Mouse (Mus musculus) retina, postnatal 7 days (tissue): ENCODE data around the gene Rfxank.

Experiments used
- DNase-seq: peaks from one replicate; pipeline ENCODE4 v3.0.0-alpha.2; 2012; ENCODE audit warnings: low read depth, low spot score

The Rfxank gene

GRCm38 (mm10) chr8:70139026-70139857, at the start of gene Rfxank, which contains the start of the genes Borcs8 and Mef2b:
Gene Rfxank, minus strand, starts transcription at chr8:70139154.
Gene Borcs8, plus strand, starts transcription at chr8:70139499.
Gene Mef2b, plus strand, starts transcription at chr8:70139711.
- DNase-seq = peak; percentile 99

GRCm38 (mm10) chr8:70188707-70189106, 49.8 kb upstream of the Rfxank start:
- DNase-seq = no peak

- DNase-seq = no peak
Observed at GRCm38 (mm10) chr8:70183194-70183593, 44.2 kb upstream of the Rfxank start.

GRCm38 (mm10) chr8:70181903-70182252, 42.9 kb upstream of the Rfxank start:
- DNase-seq = no peak

- no peak for DNase-seq
Observed at GRCm38 (mm10) chr8:70181212-70181902, 42.4 kb upstream of the Rfxank start.

- no peak for DNase-seq
Observed at GRCm38 (mm10) chr8:70179082-70179481, 40.1 kb upstream of the Rfxank start.

- no peak for DNase-seq
Observed at GRCm38 (mm10) chr8:70178231-70178630, 39.3 kb upstream of the Rfxank start.

GRCm38 (mm10) chr8:70174079-70174478, 35.1 kb upstream of the Rfxank start:
- no peak for DNase-seq

GRCm38 (mm10) chr8:70173320-70173719, 34.4 kb upstream of the Rfxank start:
- DNase-seq = no peak

GRCm38 (mm10) chr8:70172043-70172681, 33.2 kb upstream of the Rfxank start, which contains the start of gene Tmem161a:
Gene Tmem161a, plus strand, starts transcription at chr8:70172356.
- peak; percentile 86 for DNase-seq

GRCm38 (mm10) chr8:70171240-70171639, 32.3 kb upstream of the Rfxank start:
- no peak for DNase-seq

- no peak for DNase-seq
Observed at GRCm38 (mm10) chr8:70170748-70171147, 31.8 kb upstream of the Rfxank start.

GRCm38 (mm10) chr8:70170116-70170515, 31.2 kb upstream of the Rfxank start:
- DNase-seq = no peak

GRCm38 (mm10) chr8:70166504-70167110, 27.7 kb upstream of the Rfxank start:
- DNase-seq = peak; percentile 74

- DNase-seq = no peak
Observed at GRCm38 (mm10) chr8:70163316-70163715, 24.4 kb upstream of the Rfxank start.

GRCm38 (mm10) chr8:70160015-70160414, 21.1 kb upstream of the Rfxank start:
- no peak for DNase-seq

GRCm38 (mm10) chr8:70159211-70159610, 20.3 kb upstream of the Rfxank start:
- no peak for DNase-seq

GRCm38 (mm10) chr8:70158069-70158853, 19.3 kb upstream of the Rfxank start:
- peak; percentile 73 for DNase-seq

GRCm38 (mm10) chr8:70157240-70157800, 18.4 kb upstream of the Rfxank start:
- DNase-seq = no peak

GRCm38 (mm10) chr8:70152537-70153257, 13.7 kb upstream of the Rfxank start:
- peak; percentile 65 for DNase-seq
